20 mouse cellular contexts compared by ENCODE assay signal in the genomic region with DNA sequence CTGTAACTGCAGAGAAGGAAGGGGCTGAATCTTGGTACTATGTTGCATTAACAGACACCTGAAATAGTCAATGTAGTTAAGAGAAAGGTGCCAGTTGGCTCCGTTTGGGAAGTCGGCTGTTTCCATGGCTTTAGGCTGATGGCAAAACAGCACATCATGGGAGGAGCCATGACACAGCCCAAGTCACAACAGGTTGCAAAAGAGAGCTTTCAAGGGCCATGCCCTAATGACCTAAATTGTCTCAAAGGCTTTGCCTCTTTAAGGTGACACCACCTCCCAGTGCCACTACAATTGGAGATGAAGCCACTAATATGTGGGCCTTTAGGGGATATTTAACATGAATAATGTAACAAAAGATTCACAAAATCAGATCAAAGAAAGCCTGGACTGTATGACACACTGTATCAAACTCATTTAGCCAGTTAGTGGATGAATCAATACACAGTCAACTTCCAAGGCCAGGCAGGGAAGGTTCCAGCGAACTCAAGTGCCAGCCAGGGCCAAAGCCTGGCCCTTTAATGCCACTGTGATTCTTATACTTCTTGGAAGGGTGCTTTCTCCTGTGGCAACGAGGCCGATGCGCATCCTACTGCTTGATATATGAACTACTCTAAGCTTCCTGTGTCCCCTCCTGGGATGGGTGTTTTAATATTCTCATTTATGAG.
DNase-seq lines count a peak whose midpoint lies in the region; ATAC-seq and TF ChIP-seq lines count a peak whose summit lies in the region.
"Had no signal": no experiment of that assay in that cellular context is flagged by ENCODE, and none has a peak within 500 bp of the region (broad histone marks: within the 10 kb centered on the region; RNA-seq: fewer than 3 reads in every experiment).

No protein-coding gene starts in this region.

- no peaks in the 10 kb centered on the region for H3K9me3 ChIP-seq in neural tube, embryonic 15.5 days (replicated peaks)
- H3K9me3 ChIP-seq: embryonic facial prominence, embryonic 13.5 days; forebrain, embryonic 13.5 days; heart, embryonic 10.5 days; intestine, embryonic 15.5 days had no signal

- 79% methylated on average over 6 of the region's 6 CpGs for WGBS in neural tube, embryonic 15.5 days

- no peak for TF ChIP-seq CTCF in gastrocnemius, adult 2 months (IDR thresholded peaks at IDR 0.05)

- ATAC-seq in neural tube, embryonic 15.5 days (ENCODE audit: low FRiP score): no peak
- ATAC-seq: forebrain, embryonic 13.5 days; forebrain, postnatal 0 days; intestine, embryonic 15.5 days; Patski had no signal

- intact Hi-C loops in heart, postnatal 36 days (cut with DNase I): no loop called here
- intact Hi-C loops in gastrocnemius, adult 2 months (cut with DNase I): no loop called here

- H3K27ac ChIP-seq in gastrocnemius, adult 2 months: no peak overlapping the region
- no peak overlapping the region for H3K27ac ChIP-seq in neural tube, embryonic 15.5 days (replicated peaks)
- H3K27ac ChIP-seq: embryonic facial prominence, embryonic 13.5 days; forebrain, embryonic 13.5 days; heart, embryonic 10.5 days; hindbrain, embryonic 14.5 days; intestine, embryonic 15.5 days had no signal

- no peaks in the 10 kb centered on the region for H3K27me3 ChIP-seq in neural tube, embryonic 15.5 days (replicated peaks)
- H3K27me3 ChIP-seq: embryonic facial prominence, embryonic 13.5 days; forebrain, embryonic 13.5 days; Patski had no signal

- no peaks in the 10 kb centered on the region for H3K36me3 ChIP-seq in neural tube, embryonic 15.5 days
- H3K36me3 ChIP-seq: embryonic facial prominence, embryonic 13.5 days; heart, embryonic 10.5 days; intestine, embryonic 15.5 days had no signal

- H3K4me2 ChIP-seq in neural tube, embryonic 15.5 days: no peak overlapping the region
- H3K4me2 ChIP-seq: embryonic facial prominence, embryonic 13.5 days; forebrain, embryonic 13.5 days; hindbrain, embryonic 14.5 days; intestine, embryonic 15.5 days had no signal

- 0 out of 2 replicates have a peak, but pooled peaks cover 10% of the 10 kb centered on the region for H3K4me1 ChIP-seq in neural tube, embryonic 15.5 days
- H3K4me1 ChIP-seq: embryonic facial prominence, embryonic 13.5 days; forebrain, embryonic 13.5 days had no signal

- DNase-seq in heart, adult 11 months: peak; percentile 80
- no peak for DNase-seq in heart, postnatal 36 days
- DNase-seq in adrenal gland, adult 2 months: peak; percentile 73
- DNase-seq in adrenal gland, postnatal 14 days: peak; percentile 60
- peak; percentile 24 for DNase-seq in gonadal fat pad, adult 2 months (ENCODE audit: low read depth)
- DNase-seq in gastrocnemius, adult 2 months: no peak
- DNase-seq: cerebellum, adult 18-20 months; cerebellum, adult 9-11 months; cerebellum, postnatal 36 days; forebrain, postnatal 0 days; gastrocnemius, postnatal 25 days; heart, adult 18-20 months; heart, postnatal 10 days had no signal

- no peak overlapping the region for H3K9ac ChIP-seq in neural tube, embryonic 15.5 days (replicated peaks)
- H3K9ac ChIP-seq: embryonic facial prominence, embryonic 13.5 days; forebrain, embryonic 13.5 days; forebrain, postnatal 0 days; hindbrain, embryonic 14.5 days; intestine, embryonic 15.5 days had no signal

- no peak overlapping the region for H3K4me3 ChIP-seq in gastrocnemius, adult 2 months
- no peak overlapping the region for H3K4me3 ChIP-seq in neural tube, embryonic 15.5 days (replicated peaks)
- H3K4me3 ChIP-seq: embryonic facial prominence, embryonic 13.5 days; forebrain, embryonic 13.5 days; heart, embryonic 10.5 days; intestine, embryonic 15.5 days had no signal

Comparison
In these comparisons a context has a peak if more than half of its experiments do, and no peak if none do; other contexts are left out.
1. DNase-seq: peak in heart, adult 11 months (single experiment), adrenal gland, adult 2 months (single experiment), adrenal gland, postnatal 14 days (single experiment) and gonadal fat pad, adult 2 months (single experiment); none in heart, postnatal 36 days (0 of 2) and gastrocnemius, adult 2 months (single experiment).